Mouse (Mus musculus) cerebellum, adult 11 months (tissue): ENCODE data around the gene Maml2.

Source experiments
- DNase-seq: peaks from one replicate; pipeline ENCODE4 v3.0.0; 2022

Maml2 gene

GRCm38 (mm10) chr9:13497016-13497415 lies 199.3 kb downstream of the Maml2 start:
- no peak for DNase-seq

GRCm38 (mm10) chr9:13497690-13498333 lies 200.1 kb downstream of the Maml2 start:
- no peak for DNase-seq

- DNase-seq: peak; percentile 70
These were observed 202.3 kb downstream of the Maml2 start for GRCm38 (mm10) chr9:13500045-13500444.

GRCm38 (mm10) chr9:13505024-13505423 lies 207.3 kb downstream of the Maml2 start:
- no peak for DNase-seq

GRCm38 (mm10) chr9:13506956-13507821 lies 209.4 kb downstream of the Maml2 start:
- no peak for DNase-seq

- no peak for DNase-seq
These were observed 210.0 kb downstream of the Maml2 start for GRCm38 (mm10) chr9:13507822-13508188.

GRCm38 (mm10) chr9:13509751-13510150 lies 212.0 kb downstream of the Maml2 start:
- peak; percentile 71 for DNase-seq

GRCm38 (mm10) chr9:13510621-13511369 lies 213.0 kb downstream of the Maml2 start:
- DNase-seq: no peak

GRCm38 (mm10) chr9:13513135-13513534 lies 215.4 kb downstream of the Maml2 start:
- DNase-seq: no peak

GRCm38 (mm10) chr9:13514435-13514834 lies 216.7 kb downstream of the Maml2 start:
- DNase-seq: no peak

- DNase-seq: no peak
These were observed 218.2 kb downstream of the Maml2 start for GRCm38 (mm10) chr9:13515976-13516375.

GRCm38 (mm10) chr9:13518031-13518430 lies 220.3 kb downstream of the Maml2 start:
- no peak for DNase-seq

- no peak for DNase-seq
These were observed 220.7 kb downstream of the Maml2 start for GRCm38 (mm10) chr9:13518441-13518971.

GRCm38 (mm10) chr9:13522061-13522820 lies 224.5 kb downstream of the Maml2 start:
- no peak for DNase-seq

- no peak for DNase-seq
These were observed 225.3 kb downstream of the Maml2 start for GRCm38 (mm10) chr9:13523046-13523445.

GRCm38 (mm10) chr9:13525075-13525474 lies 227.3 kb downstream of the Maml2 start:
- no peak for DNase-seq

- DNase-seq: no peak
These were observed 228.0 kb downstream of the Maml2 start for GRCm38 (mm10) chr9:13525561-13526255.

GRCm38 (mm10) chr9:13530575-13530974 lies 232.8 kb downstream of the Maml2 start:
- DNase-seq: no peak

GRCm38 (mm10) chr9:13533076-13533707 lies 235.4 kb downstream of the Maml2 start:
- no peak for DNase-seq

GRCm38 (mm10) chr9:13535803-13536202 lies 238.0 kb downstream of the Maml2 start:
- DNase-seq: no peak
